Mouse (Mus musculus): ENCODE results near the gene Pecam1.

DNA sequence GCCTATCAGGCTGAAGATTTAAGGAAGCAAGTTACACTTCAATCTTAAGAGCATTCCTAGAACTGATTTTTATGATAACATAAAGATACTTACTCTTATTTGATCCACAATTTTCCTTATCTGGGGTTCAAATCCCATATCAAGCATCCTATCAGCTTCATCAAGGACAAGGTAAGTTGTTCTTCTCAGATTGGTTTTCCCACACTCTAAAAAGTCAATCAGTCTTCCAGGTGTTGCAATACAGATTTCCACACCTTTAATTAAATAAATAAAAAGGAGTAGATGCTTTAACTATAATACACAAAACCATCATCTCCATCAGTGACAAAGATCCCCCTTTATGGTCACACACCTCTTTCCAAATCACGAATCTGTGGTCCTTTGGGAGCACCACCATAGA is 34.6 kb upstream of the Pecam1 start:
- TF ChIP-seq CTCF (IDR thresholded peaks at IDR 0.05; ENCODE audit: low read depth), result no peak
- TF ChIP-seq EP300 (optimal IDR thresholded peaks at IDR 0.05), result no peak
